Mouse (Mus musculus) testis, adult 2 months (tissue): ENCODE measurements at regions not wholly inside any gene's neighbourhood (a gene's known extent, or its start where the extent isn't known, plus 50 kb on each side); places are given as distances from the start of the nearest gene placed in this dataset.

Source experiments
- CTCF ChIP-seq: fragments of 200-500 bp; IDR thresholded peaks from 2 replicates; pipeline ENCODE4 v1.5.1; 2012; ENCODE audit warnings: low read depth, mild to moderate bottlenecking, inconsistent platforms, low read length, moderate library complexity; ENCODE audit not compliant: control insufficient read depth, insufficient read depth, insufficient replicate concordance
- POLR2A ChIP-seq: fragments of 200-500 bp; IDR thresholded peaks from 2 replicates; pipeline ENCODE4 v1.6.1; 2012; ENCODE audit warnings: low read depth, mild to moderate bottlenecking, inconsistent platforms, low read length, moderate library complexity; ENCODE audit not compliant: control insufficient read depth

DNA sequence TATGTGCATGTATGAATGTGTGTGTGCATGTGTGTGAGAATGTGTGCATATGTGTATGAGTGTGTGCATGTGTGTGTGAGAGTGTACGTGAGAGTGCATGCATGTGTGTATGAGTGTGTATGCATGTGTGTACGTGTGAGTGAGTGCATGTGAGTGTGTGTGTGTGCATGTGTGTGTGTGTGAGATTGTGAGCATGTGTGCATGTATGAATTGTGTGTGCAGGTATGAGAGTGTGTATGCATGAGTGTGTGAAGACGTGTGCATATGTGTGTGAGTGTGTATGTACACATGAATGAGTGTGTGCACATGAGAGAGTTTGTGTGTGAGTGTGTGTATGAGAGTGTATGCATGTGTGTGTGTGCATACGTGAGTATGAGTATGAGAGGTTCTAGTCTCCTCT, 71.1 kb downstream of the Gpr6 start:
- TF ChIP-seq POLR2A (no peak), CTCF (no peak)
